Mouse (Mus musculus) adrenal gland, adult (tissue): Measurements from ENCODE around the gene Hes1.

Source experiments
- DNase-seq, 2 experiments: peaks; one replicate each; pipeline ENCODE4 v3.0.0; 2022 to 2023; ENCODE audit warnings: low spot score in 1 of 2; ENCODE audit not compliant: inconsistent age in 2 of 2

The Hes1 gene

DNA sequence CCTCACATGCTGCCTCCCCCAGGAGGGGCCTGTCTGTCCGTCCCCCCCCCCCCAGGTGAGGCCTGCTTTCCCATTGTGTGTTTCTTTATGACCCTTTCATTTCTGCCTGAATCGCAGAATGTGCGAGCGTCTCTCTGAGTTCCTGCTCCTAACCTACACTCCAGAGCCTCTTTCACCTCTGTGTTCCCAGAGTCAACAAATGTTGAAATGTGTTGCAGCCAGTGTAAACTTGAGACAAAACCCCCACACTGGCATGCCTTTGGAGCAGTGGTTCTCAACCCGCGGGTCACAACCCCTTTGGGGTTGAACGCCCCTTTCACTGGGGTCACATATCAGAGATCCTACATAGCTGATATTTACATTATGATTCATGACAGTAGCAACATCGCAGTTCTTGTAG, 49.6 kb downstream of the Hes1 start:
- DNase-seq = no peak

DNA sequence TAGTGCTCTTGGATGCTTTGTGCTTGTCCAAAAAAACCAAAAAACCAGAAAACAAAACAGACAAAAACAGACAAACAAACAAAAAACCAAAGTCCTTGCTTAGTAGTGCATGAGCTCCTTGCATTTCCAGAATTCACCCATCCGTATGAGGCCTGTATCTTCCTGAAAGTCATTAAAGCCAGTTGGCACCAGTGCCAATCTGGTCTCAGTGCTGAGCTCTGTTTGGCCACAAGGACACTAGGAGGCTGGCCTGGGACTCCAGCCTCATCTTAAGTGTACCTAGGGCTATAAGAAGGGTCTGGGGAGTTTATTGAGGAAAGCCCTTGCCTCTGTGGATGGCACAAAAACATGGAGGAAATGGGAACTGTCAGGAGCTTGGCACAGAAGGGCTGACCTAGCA, 50.3 kb downstream of the Hes1 start:
- DNase-seq = no peak
